Mouse (Mus musculus) kidney, adult 2 months (tissue): Measurements from ENCODE around the gene Ankra2. TPM values are rescaled to one million over a fixed set of nuclear protein-coding genes. Genes with fewer than 3 reads are reported as not detected.

Source experiments
- DNase-seq: peaks from one replicate; pipeline ENCODE4 v3.0.0; 2021
- H3K27ac ChIP-seq: fragments of 200-500 bp; 2 replicates; pipeline ENCODE4 v1.5.1; 2012; ENCODE audit warnings: low read depth, low read length, control low read depth, inconsistent platforms; ENCODE audit not compliant: insufficient read depth
- H3K27me3 ChIP-seq: fragments of 200-500 bp; replicated peaks from 2 replicates; pipeline ENCODE4 v1.6.1; 2012; ENCODE audit warnings: mild to moderate bottlenecking, moderate library complexity, low read length, inconsistent platforms; ENCODE audit not compliant: control insufficient read depth, insufficient read depth
- H3K36me3 ChIP-seq: fragments of 200-500 bp; 2 replicates; pipeline ENCODE4 v1.6.1; 2012; ENCODE audit warnings: mild to moderate bottlenecking, moderate library complexity, low read length, inconsistent platforms; ENCODE audit not compliant: control insufficient read depth, insufficient read depth
- H3K4me1 ChIP-seq: fragments of 200-500 bp; 2 replicates; pipeline ENCODE4 v1.6.1; 2011; ENCODE audit warnings: low read length; ENCODE audit not compliant: control insufficient read depth, insufficient read depth
- H3K4me3 ChIP-seq: fragments of 200-500 bp; 2 replicates; pipeline ENCODE4 v1.5.1; 2011; ENCODE audit warnings: mild to moderate bottlenecking, low read depth, low read length, control low read depth; ENCODE audit not compliant: insufficient read depth
- CTCF ChIP-seq: fragments of 200-500 bp; conservative IDR thresholded peaks from 2 replicates; pipeline ENCODE4 v1.5.1; 2011; ENCODE audit warnings: low read depth, mild to moderate bottlenecking, control low read depth, low read length, moderate library complexity, mixed read lengths; ENCODE audit not compliant: insufficient read depth, insufficient read length
- POLR2A ChIP-seq: fragments of 200-500 bp; IDR thresholded peaks from one replicate; pipeline ENCODE4 v1.6.1; 2011; ENCODE audit warnings: low read depth, low read length, control low read depth
- WGBS: fragments of 180-500 bp; shearing (Covaris S2); methylation state at CpG from one replicate; pipeline ENCODE4 v1.1.7; 2018; 5-methylcytosine and 5-hydroxymethylcytosine counted together
- polyA plus RNA-seq: library from polyadenylated mRNA; depleted of rRNA; stranded (reverse); fragments of >200 nt; gene quantifications from 2 replicates; pipeline ENCODE4 v1.2.3, GENCODE M21; 2012

The Ankra2 gene
- polyA plus RNA-seq, 1 experiment = 11.1 TPM

DNA sequence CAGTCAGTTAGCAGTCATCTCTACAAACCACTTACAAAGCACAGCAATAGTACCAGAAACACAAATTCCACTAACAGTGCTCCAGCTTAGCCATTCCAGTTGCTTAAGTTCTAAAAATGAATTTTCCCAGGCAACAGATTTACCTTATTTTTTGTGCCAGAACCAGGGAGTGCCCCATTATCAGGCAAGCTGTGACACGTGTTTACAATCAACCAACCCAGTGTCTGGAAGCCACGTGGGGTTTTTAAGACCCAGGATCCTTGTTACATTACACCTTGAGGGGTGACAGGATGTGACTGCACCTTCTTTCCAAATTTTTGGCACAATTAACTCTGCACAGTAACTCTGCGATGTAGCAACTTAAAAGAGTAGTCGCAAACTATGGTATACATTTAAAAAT is 45.9 kb downstream of the Ankra2 start:
- DNase-seq = no peak
- Histone ChIP-seq H3K27me3 (no peaks in the 10 kb centered on the region), H3K4me3 (no peak overlapping the region), H3K36me3 (peaks cover 24% of the 10 kb centered on the region), H3K4me1 (no peaks in the 10 kb centered on the region; the same call in 1 of the 2 replicates), H3K27ac (no peak overlapping the region)
- WGBS = 76% methylated on average over 4 of the region's 4 CpGs
- TF ChIP-seq POLR2A (no peak), CTCF (no peak)

DNA sequence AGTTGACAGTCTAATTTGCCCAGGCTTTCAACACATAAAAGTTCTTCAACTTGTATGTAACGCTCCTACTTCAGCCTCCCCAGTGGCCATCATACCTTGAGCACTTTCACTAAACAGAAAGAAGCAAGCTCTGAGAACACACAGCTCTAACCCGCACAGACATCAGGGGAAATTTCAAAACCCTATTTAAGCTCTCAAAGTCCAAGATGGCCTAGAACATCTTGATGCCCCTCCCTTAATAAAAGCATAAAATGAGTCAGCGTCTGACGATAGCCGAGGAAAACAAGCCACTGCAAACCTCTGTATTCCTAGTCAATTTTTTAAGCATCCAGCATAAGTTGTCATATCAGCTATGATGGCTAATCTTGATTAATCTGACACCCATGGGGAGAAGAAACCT is 48.7 kb downstream of the Ankra2 start:
- H3K36me3 ChIP-seq = peaks cover 24% of the 10 kb centered on the region
- DNase-seq = no peak
- H3K4me1 ChIP-seq = peaks cover 4% of the 10 kb centered on the region; the same call in 1 of the 2 replicates
- no peak overlapping the region for H3K27ac ChIP-seq
- H3K4me3 ChIP-seq = no peak overlapping the region
- TF ChIP-seq POLR2A (no peak), CTCF (no peak)
- H3K27me3 ChIP-seq = no peaks in the 10 kb centered on the region
- 91% methylated on average over 5 of the region's 5 CpGs for WGBS

DNA sequence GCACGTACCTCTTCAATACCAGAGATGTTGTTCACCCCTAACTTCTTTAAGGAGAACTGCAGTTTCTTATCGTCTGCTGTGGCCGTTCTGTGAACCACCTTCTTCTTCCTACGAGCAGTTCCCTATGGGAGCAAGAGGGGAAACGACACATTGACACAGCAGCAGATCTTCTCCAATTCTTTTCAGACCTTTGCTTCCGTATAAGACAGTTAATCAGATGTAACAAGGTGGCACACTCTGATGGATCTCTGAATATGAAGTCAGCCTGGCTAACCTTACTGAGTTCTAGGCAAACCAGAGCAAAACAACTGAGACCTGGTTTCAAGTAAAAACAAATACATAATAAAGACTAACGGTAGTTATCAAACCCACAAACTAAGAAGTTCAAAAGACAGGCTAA is 50.8 kb downstream of the Ankra2 start:
- H3K36me3 ChIP-seq = peaks cover 22% of the 10 kb centered on the region
- no peak overlapping the region for H3K27ac ChIP-seq
- TF ChIP-seq CTCF (no peak), POLR2A (no peak)
- no peak overlapping the region for H3K4me3 ChIP-seq
- H3K27me3 ChIP-seq = no peaks in the 10 kb centered on the region
- H3K4me1 ChIP-seq = peaks cover 4% of the 10 kb centered on the region; the same call in 1 of the 2 replicates
- WGBS = 46% methylated on average over 7 of the region's 7 CpGs
- DNase-seq = no peak

DNA sequence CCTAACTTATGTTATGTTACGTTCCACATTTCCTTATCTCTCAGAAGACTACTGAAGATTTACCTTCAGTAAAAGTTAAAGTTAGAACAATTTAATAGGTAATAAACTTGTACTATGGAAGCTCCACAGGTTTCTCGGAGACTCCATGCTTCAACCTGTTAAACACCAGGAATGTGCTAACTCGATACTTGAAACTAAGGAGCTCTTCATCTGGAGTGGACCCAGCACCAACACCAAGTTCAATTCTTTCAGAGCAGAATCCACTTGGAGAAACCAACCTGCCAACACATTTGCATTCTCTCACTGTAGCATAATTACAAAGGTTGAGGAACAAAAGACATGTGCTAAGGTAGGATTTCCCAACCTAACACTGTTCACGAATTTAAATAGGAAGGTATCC is 52.2 kb downstream of the Ankra2 start:
- no peak for TF ChIP-seq POLR2A
- no peak for TF ChIP-seq CTCF
- Histone ChIP-seq H3K27ac (no peak overlapping the region), H3K4me3 (no peak overlapping the region), H3K36me3 (peaks cover 18% of the 10 kb centered on the region), H3K27me3 (no peaks in the 10 kb centered on the region), H3K4me1 (peaks cover 4% of the 10 kb centered on the region; the same call in 1 of the 2 replicates)
- 31% methylated on average over 4 of the region's 4 CpGs for WGBS
- peak; percentile 39 for DNase-seq

DNA sequence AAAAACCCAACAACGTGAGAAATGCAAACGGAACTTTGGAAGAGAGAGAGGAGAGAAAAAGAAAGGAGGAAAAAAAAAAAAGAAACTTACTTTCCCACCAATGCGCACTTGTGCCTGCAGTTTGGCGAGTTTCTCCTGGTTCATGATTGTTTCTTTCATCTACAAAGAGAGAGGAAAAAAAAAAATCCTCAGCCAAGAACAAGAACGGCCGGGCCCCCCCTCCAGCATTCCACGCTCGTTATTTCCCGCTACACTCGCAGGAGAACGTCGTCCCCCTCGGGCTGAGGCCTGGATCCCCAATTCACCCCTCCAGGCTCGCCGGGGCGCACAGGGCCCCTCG is 53.2 kb downstream of the Ankra2 start:
- 2% methylated on average over 17 of the region's 17 CpGs for WGBS
- no peak overlapping the region; the same call in 1 of the 2 replicates for H3K27ac ChIP-seq

DNA sequence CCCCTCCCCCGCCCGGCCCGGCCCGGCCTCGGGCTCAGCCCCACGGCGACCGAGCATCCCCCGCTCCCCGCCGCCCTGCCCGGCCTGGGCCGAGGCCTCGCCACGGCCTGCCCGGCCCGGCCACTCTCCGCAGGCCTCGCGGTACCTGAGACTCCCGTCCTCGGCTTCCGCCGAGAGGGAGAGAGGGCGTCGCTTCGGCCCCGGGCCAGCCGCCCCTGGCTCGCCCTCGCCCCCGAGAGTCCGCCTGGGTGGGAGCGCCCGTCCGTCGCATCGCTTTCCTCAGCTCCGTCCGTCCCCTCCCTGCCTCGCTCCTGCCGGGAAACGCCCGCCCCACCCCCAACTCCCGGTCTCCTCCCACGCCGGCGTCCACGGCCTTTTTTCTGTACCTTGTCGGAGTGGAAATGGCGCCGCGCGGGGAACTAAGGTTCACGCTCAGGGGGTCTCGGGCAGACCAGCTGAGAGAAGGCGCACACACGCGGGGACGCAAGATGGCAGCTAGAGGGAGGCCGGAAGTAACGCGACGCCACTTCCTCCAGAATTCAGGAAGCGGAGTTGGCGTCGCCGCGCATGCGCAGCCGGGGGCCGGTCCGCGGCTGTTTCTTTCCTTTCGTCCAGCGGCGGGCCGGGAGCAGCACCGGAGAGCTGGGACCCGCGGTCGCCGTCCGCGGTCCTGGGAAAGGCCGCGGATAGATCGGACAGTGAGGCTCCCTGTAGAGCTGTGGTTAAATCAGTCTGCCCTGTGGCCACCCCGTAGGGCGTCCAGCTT is 53.8 kb downstream of the Ankra2 start, which contains the start of gene Btf3:
Gene Btf3, minus strand, starts transcription at position 527 of the 766 bp plus-strand sequence.
- peak within 1 kb of the TSS; percentile 97 for H3K27ac ChIP-seq
- WGBS = under 1% methylated on average over 90 of the region's 90 CpGs
- H3K36me3 ChIP-seq = peaks cover 9% of the 10 kb centered on the region
- peak; percentile 96 for DNase-seq
- H3K4me1 ChIP-seq = peaks cover 4% of the 10 kb centered on the region; the same call in 1 of the 2 replicates
- peak within 1 kb of the TSS; percentile 99 for H3K4me3 ChIP-seq
- TF ChIP-seq POLR2A (peak; percentile 51), CTCF (no peak)
- no peaks in the 10 kb centered on the region for H3K27me3 ChIP-seq

More for the DNA sequence above, 53.2 kb downstream of the Ankra2 start:
- peaks cover 14% of the 10 kb centered on the region for H3K36me3 ChIP-seq
- H3K4me3 ChIP-seq = peak overlapping the region; percentile 99
- H3K27me3 ChIP-seq = no peaks in the 10 kb centered on the region
- DNase-seq = no peak
- TF ChIP-seq POLR2A (no peak), CTCF (no peak)
- H3K4me1 ChIP-seq = peaks cover 4% of the 10 kb centered on the region; the same call in 1 of the 2 replicates

DNA sequence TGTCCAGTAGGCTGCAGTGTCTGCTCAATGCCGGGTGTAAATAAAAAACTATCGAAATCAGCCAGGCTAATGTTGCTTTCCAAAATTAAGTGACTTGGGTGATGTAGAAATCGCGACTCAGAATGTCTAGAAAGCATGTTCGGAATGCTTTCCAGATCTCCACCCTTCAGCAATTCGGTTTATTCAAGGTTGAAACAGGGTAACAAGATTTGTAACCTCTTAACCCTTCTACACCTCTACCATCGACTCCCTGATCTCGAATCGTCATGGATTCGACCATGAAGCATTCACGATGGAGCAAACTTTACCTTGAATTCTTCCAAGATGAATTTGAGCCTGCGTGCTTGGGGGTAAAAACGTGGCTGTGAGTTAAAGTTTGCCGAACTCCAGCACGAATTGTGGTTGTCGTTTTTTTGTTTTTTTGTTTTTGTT is 54.4 kb downstream of the Ankra2 start:
- peak overlapping the region; percentile 97 for H3K27ac ChIP-seq
- peak overlapping the region; percentile 99 for H3K4me3 ChIP-seq
- peaks cover 8% of the 10 kb centered on the region for H3K36me3 ChIP-seq
- H3K27me3 ChIP-seq = no peaks in the 10 kb centered on the region
- peaks cover 4% of the 10 kb centered on the region; the same call in 1 of the 2 replicates for H3K4me1 ChIP-seq
- TF ChIP-seq POLR2A (no peak), CTCF (0 out of 2 replicates have a peak, but pooled peaks have one; percentile 15)
- 2% methylated on average over 16 of the region's 16 CpGs for WGBS
- no peak for DNase-seq
